Mouse (Mus musculus): ENCODE measurements around the gene 4930432M17Rik.

Gene 4930432M17Rik

DNA sequence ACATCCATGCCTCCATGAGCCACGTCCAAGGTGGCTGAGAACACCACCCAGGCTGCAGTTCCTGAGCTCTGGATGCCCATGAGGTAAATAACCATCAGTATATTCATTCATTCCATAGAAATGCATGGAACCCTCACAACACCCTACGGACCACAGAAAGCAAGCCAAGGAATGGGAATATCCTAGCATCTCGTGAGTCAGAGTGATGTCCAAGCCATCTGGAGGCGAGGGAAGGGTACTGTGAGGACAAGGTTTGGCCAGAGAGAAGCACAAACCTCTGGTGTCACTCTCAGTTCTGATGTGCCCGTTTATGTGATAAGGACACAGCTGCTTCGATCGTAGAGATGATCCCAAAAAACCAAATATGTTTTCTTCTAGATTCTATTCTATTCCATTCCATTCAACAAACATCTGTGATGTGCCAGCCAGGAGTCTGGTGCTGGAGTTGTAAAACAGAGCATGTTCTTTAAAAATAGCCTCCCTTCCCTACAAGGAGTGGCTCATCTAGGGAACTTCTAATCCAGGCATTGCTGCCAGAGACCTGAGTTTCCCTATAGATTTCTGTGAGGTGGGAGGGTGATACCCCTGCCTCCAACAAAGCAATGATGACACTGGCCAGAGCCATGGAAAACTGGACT lies 40.5 kb downstream of the 4930432M17Rik start:
- DNase-seq (ENCODE audit: low spot score), result no peak

DNA sequence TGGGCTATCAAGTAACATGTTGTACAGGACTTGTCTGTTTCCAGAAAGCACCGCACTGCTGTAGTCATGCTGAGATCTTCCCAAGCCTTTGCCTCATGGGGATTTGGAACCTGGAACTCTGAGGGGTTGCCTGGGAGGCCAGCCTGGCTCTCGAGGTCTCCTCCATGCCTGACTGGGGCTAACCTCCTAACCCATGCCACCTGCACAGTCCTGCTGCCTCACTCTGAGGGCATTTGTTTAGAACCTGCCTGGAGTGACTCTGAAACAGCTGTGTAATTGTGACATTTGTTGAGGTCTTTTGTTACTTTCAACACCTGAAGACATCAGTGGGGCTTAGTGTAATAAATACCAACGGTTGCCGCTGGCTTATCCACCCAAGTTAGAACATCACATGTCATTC lies 41.7 kb downstream of the 4930432M17Rik start:
- no peak for DNase-seq (ENCODE audit: low spot score)

GRCm38 (mm10) chr3:121713151-121713701 lies 42.7 kb downstream of the 4930432M17Rik start:
- DNase-seq (ENCODE audit: low spot score), result no peak

GRCm38 (mm10) chr3:121713816-121714215 lies 43.3 kb downstream of the 4930432M17Rik start:
- no peak for DNase-seq (ENCODE audit: low spot score)

- no peak for DNase-seq (ENCODE audit: low spot score)
These were observed 43.9 kb downstream of the 4930432M17Rik start for GRCm38 (mm10) chr3:121714461-121714860.

- DNase-seq (ENCODE audit: low spot score), result no peak
These were observed 44.8 kb downstream of the 4930432M17Rik start for GRCm38 (mm10) chr3:121715336-121715735.

DNA sequence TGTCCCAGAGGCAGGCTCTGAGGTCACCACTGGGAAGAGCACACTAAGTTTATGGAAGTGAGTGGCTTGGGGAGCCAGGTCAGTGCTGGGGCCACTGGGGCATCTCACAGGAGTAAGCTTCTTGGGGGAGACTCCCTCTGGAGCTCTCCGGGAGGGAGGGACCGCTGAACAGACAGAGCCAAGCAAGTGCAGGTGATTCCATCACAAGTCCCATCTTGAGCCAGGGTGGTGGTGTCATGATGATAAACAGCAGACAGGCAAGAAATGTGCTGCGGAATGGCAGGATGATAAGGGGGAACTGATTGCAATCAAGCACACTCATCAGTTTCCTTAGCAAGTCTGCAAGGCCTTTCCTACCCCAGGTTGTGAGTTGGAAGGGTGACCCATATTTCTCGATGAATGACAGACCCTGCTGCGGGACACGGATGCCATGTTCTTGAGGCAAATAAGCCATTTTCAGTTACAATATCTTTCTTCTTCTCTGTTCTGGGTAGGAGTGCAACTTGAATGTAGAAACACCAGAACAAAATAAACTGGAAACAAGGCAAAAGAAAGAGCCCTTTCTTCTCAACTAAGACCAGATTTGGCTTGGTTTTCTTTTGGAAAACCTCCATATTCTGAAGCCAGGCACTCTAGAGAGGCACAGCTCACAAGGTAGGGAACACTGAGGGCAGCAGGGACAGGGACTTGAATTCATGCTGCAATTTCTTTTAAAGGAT lies 45.3 kb downstream of the 4930432M17Rik start:
- DNase-seq (ENCODE audit: low spot score), result no peak

GRCm38 (mm10) chr3:121716480-121716879 lies 45.9 kb downstream of the 4930432M17Rik start:
- DNase-seq (ENCODE audit: low spot score), result no peak

- DNase-seq (ENCODE audit: low spot score), result no peak
These were observed 48.1 kb downstream of the 4930432M17Rik start for GRCm38 (mm10) chr3:121718679-121719078.

- DNase-seq (ENCODE audit: low spot score), result no peak
These were observed 49.1 kb downstream of the 4930432M17Rik start for GRCm38 (mm10) chr3:121719701-121720100.

DNA sequence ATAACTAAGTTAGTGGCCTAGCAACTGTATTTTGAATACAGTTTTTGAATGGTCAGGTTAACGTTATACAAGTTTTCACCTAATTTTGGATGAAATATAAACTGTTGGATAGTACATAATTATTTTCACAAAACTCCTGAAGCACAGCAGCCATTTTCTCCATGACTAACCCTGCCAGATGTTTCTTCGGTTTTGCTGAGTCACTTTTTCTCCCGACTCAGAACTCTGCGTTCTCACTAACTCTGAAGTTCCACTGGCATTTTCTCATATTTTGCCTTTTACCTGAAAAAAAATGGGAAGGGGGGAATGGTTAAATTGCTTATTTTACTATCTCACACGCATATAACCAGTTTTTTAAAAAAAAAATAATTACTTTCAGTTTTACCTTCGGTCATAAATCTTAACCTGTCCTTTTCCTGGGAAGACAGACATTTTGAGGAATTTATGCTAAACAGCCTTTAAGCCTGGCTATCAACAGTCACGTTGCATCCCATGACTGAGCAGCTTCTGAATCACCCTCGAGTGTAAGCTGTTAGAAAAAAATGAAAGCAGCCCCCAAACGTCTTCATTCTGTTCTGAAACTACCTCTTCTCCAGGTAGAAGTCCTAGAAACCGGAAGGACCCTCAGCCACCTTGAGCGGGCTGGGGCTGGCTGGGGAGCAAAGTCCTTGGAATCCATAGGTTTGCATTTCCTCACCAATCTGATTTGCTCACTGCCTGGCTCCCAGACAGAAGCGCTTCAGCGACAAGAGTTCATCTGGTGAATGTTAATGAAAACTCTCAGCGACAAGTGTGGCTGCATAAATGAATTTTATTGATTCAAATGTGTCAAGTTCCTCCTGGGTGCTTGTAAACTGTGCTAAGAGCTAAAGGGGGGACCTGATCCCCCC lies 50.5 kb downstream of the 4930432M17Rik start:
- DNase-seq (ENCODE audit: low spot score), result no peak

DNA sequence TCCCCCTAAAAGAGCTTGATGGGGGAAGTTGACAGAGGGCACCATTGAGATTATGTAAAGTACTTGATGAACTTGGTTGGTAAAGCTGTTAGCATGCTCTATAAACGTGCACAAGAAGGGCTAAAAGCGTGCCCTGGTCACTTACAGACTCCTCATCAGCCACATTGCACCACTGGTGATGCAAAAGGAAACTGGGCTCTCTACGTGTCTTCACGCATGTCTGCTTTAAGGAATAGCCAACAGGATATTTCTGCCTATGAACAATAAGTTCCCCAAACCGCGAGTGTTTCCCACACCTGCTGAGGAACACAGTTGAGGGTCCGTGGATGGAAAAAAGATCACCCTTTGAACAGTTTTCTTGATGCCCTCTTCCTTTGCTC lies 51.1 kb downstream of the 4930432M17Rik start:
- DNase-seq (ENCODE audit: low spot score), result no peak

DNA sequence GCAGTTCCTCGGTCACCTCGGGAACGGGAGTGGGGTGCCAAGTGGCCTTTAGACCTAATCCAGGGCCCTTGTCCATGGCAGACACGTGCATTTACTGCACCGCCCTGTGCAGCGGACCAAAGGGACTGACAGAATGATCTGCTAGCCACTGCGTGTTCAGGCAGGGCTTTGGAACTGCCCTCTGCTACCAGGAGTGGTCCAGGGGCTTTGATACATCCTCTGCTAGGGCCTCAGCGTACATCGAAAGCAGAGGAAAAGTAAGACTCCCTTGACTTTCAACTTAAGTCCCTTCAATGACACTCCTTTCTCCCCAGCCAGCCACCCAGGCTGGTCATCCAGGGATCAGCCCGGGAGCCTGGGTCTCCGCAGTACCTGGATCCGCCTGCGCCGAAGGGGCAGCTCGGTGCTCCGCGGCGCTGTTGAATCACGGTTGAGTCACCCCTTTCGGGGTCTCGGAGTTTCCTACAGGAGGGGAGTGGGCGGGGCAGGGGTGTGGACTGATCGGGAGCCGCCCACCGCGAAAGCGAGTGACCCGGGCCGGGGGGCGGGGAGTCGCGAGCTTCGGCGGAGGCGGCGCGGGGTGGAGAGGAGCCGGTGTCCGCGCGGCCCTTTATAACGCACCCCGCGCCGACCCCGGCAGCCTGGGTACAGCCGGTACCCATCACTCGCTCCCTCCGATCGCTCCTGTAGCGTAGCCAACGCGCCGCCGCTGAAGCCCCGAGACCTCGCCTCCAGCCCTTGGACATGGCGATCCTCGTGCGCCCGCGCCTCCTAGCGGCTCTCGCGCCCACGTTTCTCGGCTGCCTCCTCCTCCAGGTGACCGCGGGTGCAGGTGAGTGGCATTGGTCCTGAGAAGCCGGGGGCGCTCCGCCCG lies 52.6 kb downstream of the 4930432M17Rik start, which contains the start of gene F3:
F3 (plus strand) TSS at position 567 of the 874 bp plus-strand sequence.
- no peak for DNase-seq (ENCODE audit: low spot score)

DNA sequence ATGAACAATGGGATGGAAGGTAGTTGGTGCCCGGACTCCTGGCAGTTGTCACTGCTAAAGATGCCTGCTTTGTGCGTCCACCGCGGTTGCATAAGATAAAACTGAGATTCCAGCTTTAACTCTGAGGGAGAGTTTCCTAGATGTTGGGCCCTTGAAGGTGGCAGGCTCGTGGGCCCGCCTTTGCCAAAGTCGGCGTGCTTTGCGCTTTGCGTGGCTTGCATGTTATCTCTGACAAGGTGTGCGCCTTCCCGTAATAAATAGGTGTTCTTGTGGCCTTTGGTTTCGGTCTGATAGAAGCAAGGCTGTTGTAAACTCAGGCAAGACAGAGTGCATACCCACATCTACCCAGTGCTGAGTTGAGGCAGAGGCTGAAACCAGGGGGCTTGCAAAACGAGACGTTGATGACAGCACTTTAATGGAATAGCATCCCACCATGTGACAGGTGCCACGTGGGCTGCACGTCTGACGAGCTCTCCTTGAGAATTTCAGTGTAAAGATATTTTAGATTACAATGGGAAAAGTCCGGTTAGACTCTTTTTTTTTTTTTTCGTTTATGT lies 53.5 kb downstream of the 4930432M17Rik start:
- DNase-seq (ENCODE audit: low spot score), result no peak

DNA sequence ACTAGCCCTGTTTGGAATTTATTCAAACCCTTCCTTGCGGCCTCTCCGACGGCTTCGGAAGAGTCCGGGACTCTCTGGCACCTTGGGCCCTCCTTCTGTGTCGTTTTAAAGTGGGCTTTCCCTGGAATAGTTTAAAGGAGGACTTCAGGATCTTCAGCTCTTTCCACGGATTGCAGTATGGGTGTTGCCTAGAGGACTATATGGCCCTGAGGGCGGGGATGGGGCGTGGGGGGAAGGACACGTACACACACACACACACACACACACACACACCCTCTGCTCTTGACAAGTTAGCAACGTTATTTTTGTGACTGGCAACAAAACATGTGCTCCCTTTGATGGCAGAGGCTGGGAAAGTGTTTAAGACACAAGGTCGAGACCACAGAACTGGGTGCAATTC lies 54.0 kb downstream of the 4930432M17Rik start:
- DNase-seq (ENCODE audit: low spot score), result no peak

DNA sequence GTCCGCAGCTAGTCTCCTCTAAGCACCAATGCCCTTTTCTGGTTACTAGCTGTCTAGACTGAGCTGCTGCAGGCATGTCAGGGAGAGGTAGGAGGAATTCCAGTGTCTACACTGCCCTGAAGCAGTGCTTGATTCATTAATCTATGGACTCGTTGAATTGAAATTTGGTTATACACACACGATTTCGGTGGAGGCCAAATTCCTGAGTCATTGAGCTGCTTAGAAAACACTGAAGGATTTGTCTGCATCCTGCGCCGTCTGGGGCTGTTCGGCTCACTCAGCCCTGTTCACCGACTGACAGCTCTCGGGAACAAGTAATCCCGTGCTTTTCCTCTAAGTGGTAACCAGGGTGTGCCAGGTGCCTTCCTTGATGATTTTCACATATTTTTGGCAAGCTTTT lies 55.1 kb downstream of the 4930432M17Rik start:
- no peak for DNase-seq (ENCODE audit: low spot score)

DNA sequence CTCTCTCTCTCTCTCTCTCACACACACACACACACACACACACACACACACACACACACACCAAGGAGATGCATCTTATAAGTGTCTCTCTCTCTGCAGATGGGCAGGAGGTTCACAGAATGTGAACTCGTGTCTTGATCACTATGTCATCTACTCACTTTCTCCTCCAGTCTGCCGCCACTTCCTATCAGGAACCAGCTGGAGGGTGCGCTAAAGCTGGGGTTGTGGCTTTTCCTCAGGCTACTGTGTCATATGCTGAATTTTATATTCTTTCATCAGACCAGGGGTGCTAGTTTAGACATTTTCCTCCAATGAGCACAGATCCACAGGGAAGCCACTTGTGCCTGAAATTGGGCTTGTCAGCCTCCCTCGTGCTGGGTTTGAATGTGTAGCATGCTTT lies 59.1 kb downstream of the 4930432M17Rik start:
- no peak for DNase-seq (ENCODE audit: low spot score)
